Mouse (Mus musculus) fibroblast of lung, adult 2 months (primary cell): Measurements from ENCODE around the gene Btrc.
A peak's percentile ranks its signal among the peaks of the same experiment; 100 is the strongest.
"Not testable (repeated sequence)": the region's sequence is repeated elsewhere in the genome, so short reads cannot be mapped to it uniquely, and the experiment has no call there.

ENCODE experiments used
- DNase-seq: peaks from one replicate; pipeline ENCODE4 v3.0.0-alpha.2; 2011; ENCODE audit warnings: low read depth

The Btrc gene

GRCm38 (mm10) chr19:45363384-45363926, at the start of gene Btrc:
TSS of gene Btrc (plus strand) at chr19:45363734.
- peak; percentile 99 for DNase-seq

GRCm38 (mm10) chr19:45317473-45317882, 46.1 kb upstream of the Btrc start:
- DNase-seq: no peak

GRCm38 (mm10) chr19:45321062-45321461, 42.5 kb upstream of the Btrc start:
- DNase-seq: no peak

- DNase-seq: no peak
Observed at GRCm38 (mm10) chr19:45329039-45329438, 34.5 kb upstream of the Btrc start.

GRCm38 (mm10) chr19:45329748-45330298, 33.7 kb upstream of the Btrc start:
- no peak for DNase-seq

GRCm38 (mm10) chr19:45336718-45337117, 26.8 kb upstream of the Btrc start:
- DNase-seq: no peak

GRCm38 (mm10) chr19:45338182-45338581, 25.4 kb upstream of the Btrc start:
- DNase-seq: no peak

- DNase-seq: no peak
Observed at GRCm38 (mm10) chr19:45343941-45344340, 19.6 kb upstream of the Btrc start.

GRCm38 (mm10) chr19:45348188-45348587, 15.3 kb upstream of the Btrc start:
- DNase-seq: no peak

- DNase-seq: no peak
Observed at GRCm38 (mm10) chr19:45350456-45350855, 13.1 kb upstream of the Btrc start.

GRCm38 (mm10) chr19:45352706-45353105, 10.8 kb upstream of the Btrc start:
- not testable (repeated sequence) for DNase-seq

GRCm38 (mm10) chr19:45355678-45356077, 7.9 kb upstream of the Btrc start:
- DNase-seq: no peak

GRCm38 (mm10) chr19:45356868-45357267, 6.7 kb upstream of the Btrc start:
- DNase-seq: not testable (repeated sequence)

- no peak for DNase-seq
Observed at GRCm38 (mm10) chr19:45360486-45360885, 3.0 kb upstream of the Btrc start.

GRCm38 (mm10) chr19:45363933-45364391, 428 bp downstream of the Btrc start:
- peak; percentile 12 for DNase-seq

GRCm38 (mm10) chr19:45366651-45367050, 3.1 kb downstream of the Btrc start:
- no peak for DNase-seq

- not testable (repeated sequence) for DNase-seq
Observed at GRCm38 (mm10) chr19:45384815-45385214, 21.3 kb downstream of the Btrc start.

- DNase-seq: no peak
Observed at GRCm38 (mm10) chr19:45388551-45388950, 25.0 kb downstream of the Btrc start.

GRCm38 (mm10) chr19:45394078-45394477, 30.5 kb downstream of the Btrc start:
- no peak for DNase-seq

GRCm38 (mm10) chr19:45411000-45411399, 47.5 kb downstream of the Btrc start:
- no peak for DNase-seq

- no peak for DNase-seq
Observed at GRCm38 (mm10) chr19:45412694-45413093, 49.2 kb downstream of the Btrc start.

GRCm38 (mm10) chr19:45413966-45414365, 50.4 kb downstream of the Btrc start:
- no peak for DNase-seq

GRCm38 (mm10) chr19:45417601-45418000, 54.1 kb downstream of the Btrc start:
- DNase-seq: no peak

- no peak for DNase-seq
Observed at GRCm38 (mm10) chr19:45422276-45422675, 58.7 kb downstream of the Btrc start.
